Mouse (Mus musculus) liver, adult 2 months (tissue): Measurements from ENCODE around the gene Padi2.

ENCODE experiments used
- CTCF ChIP-seq: fragments of 200-500 bp; IDR thresholded peaks from 2 replicates; pipeline ENCODE4 v1.5.1; 2011; ENCODE audit warnings: low read depth, low read length, control low read depth
- POLR2A ChIP-seq: fragments of 200-500 bp; IDR thresholded peaks from 2 replicates; pipeline ENCODE4 v1.6.1; 2011; ENCODE audit warnings: low read length, control low read depth; ENCODE audit not compliant: insufficient read depth; ENCODE audit errors: extremely low read depth

- TF ChIP-seq POLR2A (no peak), CTCF (no peak)
These were observed 10.2 kb downstream of the Padi2 start for GRCm38 (mm10) chr4:140916296-140916695.
